8 mouse cellular contexts compared by ENCODE assay signal in the genomic region with DNA sequence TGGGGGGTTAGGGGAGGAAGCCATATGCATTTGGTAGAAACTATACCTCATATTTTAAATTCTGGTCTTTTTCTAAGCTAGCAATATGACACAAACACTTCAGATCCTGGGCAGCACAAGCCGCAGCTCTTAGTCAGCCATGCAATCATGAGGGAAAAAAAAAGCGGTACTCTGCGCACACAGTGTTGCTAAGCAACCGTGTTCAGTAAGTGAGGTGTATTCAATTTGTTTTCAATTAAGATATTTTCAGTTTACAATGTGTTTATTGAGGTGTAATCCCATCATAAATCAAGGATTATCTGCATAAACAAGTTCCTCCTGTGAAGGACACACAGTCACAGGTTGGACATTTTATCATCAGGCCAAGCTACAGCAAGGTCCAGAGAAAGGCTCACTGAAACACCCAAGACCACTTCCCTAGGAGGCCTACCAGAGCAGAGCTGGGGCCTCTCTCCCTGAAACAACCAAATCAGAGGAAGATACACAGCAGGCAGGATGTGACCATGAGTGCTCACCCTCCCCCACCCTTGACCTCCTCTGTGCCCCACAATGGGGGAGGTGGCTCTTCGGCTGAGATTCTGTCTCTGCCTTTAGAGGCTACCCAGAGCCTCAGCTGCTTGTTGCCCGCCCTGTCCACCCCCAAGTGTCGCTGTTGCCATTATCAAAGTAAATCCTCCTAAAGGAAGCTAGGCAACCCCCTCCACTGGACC. TPM values are rescaled to one million over a fixed set of nuclear protein-coding genes. Genes with fewer than 3 reads are reported as not detected.
DNase-seq lines count a peak whose midpoint lies in the region; ATAC-seq lines count a peak whose summit lies in the region.

No protein-coding gene starts in this region.

- H3K36me3 ChIP-seq in heart, embryonic 15.5 days = no peaks in the 10 kb centered on the region
- no peaks in the 10 kb centered on the region for H3K36me3 ChIP-seq in forebrain, embryonic 15.5 days
- H3K36me3 ChIP-seq in limb, embryonic 10.5 days = no peaks in the 10 kb centered on the region

- no peak overlapping the region for H3K4me2 ChIP-seq in heart, embryonic 15.5 days
- H3K4me2 ChIP-seq in forebrain, embryonic 15.5 days (replicated peaks) = no peak overlapping the region

- no peak overlapping the region for H3K9ac ChIP-seq in heart, embryonic 15.5 days
- H3K9ac ChIP-seq in forebrain, embryonic 15.5 days (replicated peaks) = no peak overlapping the region

- no peaks in the 10 kb centered on the region for H3K27me3 ChIP-seq in heart, embryonic 15.5 days
- H3K27me3 ChIP-seq in forebrain, embryonic 15.5 days = no peaks in the 10 kb centered on the region
- peaks cover 52% of the 10 kb centered on the region; the same call in 1 of the 2 replicates for H3K27me3 ChIP-seq in limb, embryonic 10.5 days (ENCODE audit: low read depth, poor library complexity, severe bottlenecking)

- H3K9me3 ChIP-seq in heart, embryonic 15.5 days (replicated peaks) = no peaks in the 10 kb centered on the region
- H3K9me3 ChIP-seq in forebrain, embryonic 15.5 days = no peaks in the 10 kb centered on the region
- H3K9me3 ChIP-seq in limb, embryonic 10.5 days (replicated peaks) = peaks cover 7% of the 10 kb centered on the region; the same call in 1 of the 2 replicates

- no peak for DNase-seq in heart, postnatal 14 days
- peak; percentile 56 for DNase-seq in NIH3T3 (ENCODE audit: low read depth)
- DNase-seq in limb, embryonic 10.5 days (ENCODE audit: low spot score) = peak; percentile 53
- peak; percentile 81 for DNase-seq in retina, postnatal 1 day
- DNase-seq in urinary bladder, postnatal 36 days (ENCODE audit: low spot score in 2 of 2) = no peak
- DNase-seq in thymus, postnatal 25 days = no peak

- ATAC-seq in heart, embryonic 15.5 days (replicated peaks; ENCODE audit: insufficient number of reproducible peaks, insufficient read depth, low FRiP score, low read depth) = peak; percentile 62; the same call in 1 of the 2 replicates
- ATAC-seq in forebrain, embryonic 15.5 days (replicated peaks) = peak; percentile 80

- intact Hi-C loops in heart, postnatal 14 days (cut with DNase I) = no loop called here

- H3K4me3 ChIP-seq in heart, embryonic 15.5 days = no peak overlapping the region
- H3K4me3 ChIP-seq in forebrain, embryonic 15.5 days = no peak overlapping the region
- no peak overlapping the region for H3K4me3 ChIP-seq in limb, embryonic 10.5 days

- 24% methylated on average over 7 of the region's 7 CpGs for WGBS in heart, embryonic 15.5 days
- WGBS in forebrain, embryonic 15.5 days = 6% methylated on average over 7 of the region's 7 CpGs
- 14% methylated on average over 7 of the region's 7 CpGs for WGBS in limb, embryonic 10.5 days

- no peak overlapping the region; the same call in 1 of the 2 replicates for H3K27ac ChIP-seq in heart, embryonic 15.5 days
- H3K27ac ChIP-seq in forebrain, embryonic 15.5 days (replicated peaks) = peak overlapping the region; percentile 75
- no peak overlapping the region for H3K27ac ChIP-seq in limb, embryonic 10.5 days

- peaks cover 6% of the 10 kb centered on the region for H3K4me1 ChIP-seq in heart, embryonic 15.5 days (replicated peaks)
- peaks cover 17% of the 10 kb centered on the region for H3K4me1 ChIP-seq in forebrain, embryonic 15.5 days
- H3K4me1 ChIP-seq in limb, embryonic 10.5 days = peaks cover 19% of the 10 kb centered on the region

RNA-seq across cellular contexts. Expression of a gene that starts 10.2 kb away (rescaled TPM):
- polyA plus RNA-seq in heart, embryonic 15.5 days (2015; fragmentation: Nextera tagmentation; extraction: Ambion mirVana) = 0.11 and 0.14 TPM in 2 replicates
- total RNA-seq in heart, postnatal 14 days (2021) = under 1 TPM; 0.36 to 0.59 TPM
- 0.33 and 0.34 TPM in 2 replicates for polyA plus RNA-seq in forebrain, embryonic 15.5 days (2015; fragmentation: Nextera tagmentation; extraction: Ambion mirVana)
- 0.08 and 0.15 TPM in 2 replicates for polyA plus RNA-seq in limb, embryonic 10.5 days (2016; fragmentation: Nextera tagmentation; extraction: Ambion mirVana)

RNA-seq across cellular contexts. Expression of a gene that starts 27.5 kb away (rescaled TPM):
- polyA plus RNA-seq in heart, embryonic 15.5 days (2015; fragmentation: Nextera tagmentation; extraction: Ambion mirVana) = 344 and 378 TPM in 2 replicates
- 100 to 1,000 TPM; 776 to 791 TPM for total RNA-seq in heart, postnatal 14 days (2021)
- 116 and 118 TPM in 2 replicates for polyA plus RNA-seq in forebrain, embryonic 15.5 days (2015; fragmentation: Nextera tagmentation; extraction: Ambion mirVana)
- polyA plus RNA-seq in limb, embryonic 10.5 days (2016; fragmentation: Nextera tagmentation; extraction: Ambion mirVana) = 151 and 163 TPM in 2 replicates

RNA-seq across cellular contexts. Expression of a gene that starts 27.5 kb away (rescaled TPM):
- polyA plus RNA-seq in heart, embryonic 15.5 days (2015; fragmentation: Nextera tagmentation; extraction: Ambion mirVana) = 249 and 320 TPM in 2 replicates
- total RNA-seq in heart, postnatal 14 days (2021) = 100 to 1,000 TPM; 353 to 397 TPM
- 438 and 464 TPM in 2 replicates for polyA plus RNA-seq in forebrain, embryonic 15.5 days (2015; fragmentation: Nextera tagmentation; extraction: Ambion mirVana)
- polyA plus RNA-seq in limb, embryonic 10.5 days (2016; fragmentation: Nextera tagmentation; extraction: Ambion mirVana) = 676 and 742 TPM in 2 replicates

Comparison
In these comparisons a context has a peak if more than half of its experiments do, and no peak if none do; other contexts are left out.
1. DNase-seq: peak in NIH3T3 (single experiment), limb, embryonic 10.5 days (single experiment) and retina, postnatal 1 day (single experiment); none in heart, postnatal 14 days (0 of 2), urinary bladder, postnatal 36 days (0 of 2) and thymus, postnatal 25 days (single experiment).